Mouse (Mus musculus) cortical plate, adult 2 months (tissue): ENCODE measurements at regions not wholly inside any gene's neighbourhood (a gene's known extent, or its start where the extent isn't known, plus 50 kb on each side); places are given as distances from the start of the nearest gene placed in this dataset.

Experiments used
- CTCF ChIP-seq: fragments of 200-500 bp; IDR thresholded peaks from 2 replicates; pipeline ENCODE4 v1.5.1; 2011; ENCODE audit warnings: mild to moderate bottlenecking, control low read depth, low read length; ENCODE audit not compliant: insufficient read depth; ENCODE audit errors: extremely low read depth
- POLR2A ChIP-seq: fragments of 200-500 bp; IDR thresholded peaks from 2 replicates; pipeline ENCODE4 v1.6.1; 2011; ENCODE audit warnings: mild to moderate bottlenecking, low read length, control low read depth; ENCODE audit not compliant: insufficient read depth; ENCODE audit errors: extremely low read depth

- TF ChIP-seq CTCF: no peak
- TF ChIP-seq POLR2A: no peak
Observed at GRCm38 (mm10) chr1:168068003-168068919, 363.8 kb downstream of the Pbx1 start.
